Mouse (Mus musculus) thymus, postnatal 25 days (tissue): ENCODE results near the gene B3galt6.

ENCODE experiments used
- DNase-seq: peaks from one replicate; pipeline ENCODE4 v3.0.0; 2022

The B3galt6 gene

DNA sequence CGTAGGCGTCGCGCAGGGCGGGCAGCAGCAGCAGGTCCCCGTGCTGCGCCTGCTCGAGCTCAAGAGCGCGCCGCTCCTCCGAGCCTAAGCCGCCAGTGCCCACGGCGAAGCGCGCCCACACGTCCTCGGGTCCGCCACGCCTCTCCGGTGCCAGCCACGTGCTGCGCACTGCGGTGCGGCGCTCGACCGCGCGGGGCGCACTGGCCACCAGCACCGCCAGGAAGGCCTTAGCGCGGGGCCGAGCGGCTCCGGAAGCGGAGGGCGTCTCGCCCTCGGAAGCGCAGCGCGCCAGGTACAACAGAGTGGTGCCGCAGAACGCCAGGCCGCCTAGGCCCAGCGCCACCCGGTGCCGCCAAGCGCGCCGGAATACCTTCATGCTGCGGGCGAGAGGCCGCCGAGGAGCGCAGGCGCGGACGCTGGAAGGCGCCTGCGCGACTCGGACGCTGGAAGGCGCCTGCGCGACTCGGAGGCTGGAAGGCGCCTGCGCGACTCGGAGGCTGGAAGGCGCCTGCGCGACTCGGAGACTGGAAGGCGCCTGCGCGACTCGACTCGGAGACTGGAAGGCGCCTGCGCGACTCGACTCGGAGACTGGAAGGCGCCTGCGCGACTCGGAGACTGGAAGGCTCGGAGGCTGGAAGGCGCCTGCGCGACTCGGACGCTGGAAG lies at the start of gene B3galt6, which contains the start of gene Sdf4:
Gene B3galt6, minus strand, starts transcription at position 409 of the 665 bp plus-strand sequence.
Gene Sdf4, plus strand, starts transcription at position 632 of the 665 bp plus-strand sequence.
- DNase-seq: peak; percentile 88

DNA sequence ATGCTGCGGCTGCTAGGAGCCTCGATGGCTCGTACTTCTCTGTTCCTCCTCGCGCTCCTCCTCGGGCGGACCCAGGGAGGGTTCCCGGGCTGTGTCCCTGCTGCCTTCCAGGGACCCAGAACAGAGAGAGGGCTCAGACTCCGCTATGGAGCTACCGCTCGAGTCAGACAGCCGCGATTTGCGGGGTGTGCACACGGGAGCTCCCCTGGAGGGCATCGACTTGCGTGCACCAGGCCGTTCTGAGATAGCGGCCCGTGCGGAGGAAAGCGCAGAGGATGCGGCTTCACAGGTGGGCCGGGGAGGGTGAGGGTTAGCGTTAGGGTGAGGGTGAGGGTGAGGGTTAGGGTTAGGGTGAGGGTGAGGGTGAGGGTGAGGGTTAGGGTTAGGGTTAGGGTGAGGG lies 42.5 kb upstream of the B3galt6 start:
- no peak for DNase-seq

DNA sequence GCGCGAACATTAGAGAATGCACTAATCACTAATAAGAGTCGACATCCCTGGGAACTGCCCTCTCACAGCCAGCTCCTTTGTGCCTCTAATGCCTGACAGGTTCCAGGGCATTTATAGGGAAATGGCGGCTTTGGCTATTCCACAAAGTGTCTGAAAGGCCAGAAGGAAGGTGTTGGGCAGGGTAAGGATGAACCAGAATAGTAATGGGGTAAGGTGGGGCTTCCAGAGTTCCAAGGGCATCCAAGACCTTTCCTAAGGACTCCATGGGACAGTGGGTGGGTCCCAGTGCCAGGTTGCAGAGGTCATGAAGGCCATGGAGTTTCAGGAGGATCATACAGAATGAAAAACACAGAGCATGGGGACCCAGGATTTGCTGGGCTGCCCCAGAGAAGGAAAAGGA lies 41.9 kb upstream of the B3galt6 start:
- DNase-seq: no peak

GRCm38 (mm10) chr4:156033476-156034119 lies 41.1 kb upstream of the B3galt6 start:
- DNase-seq: peak; percentile 75

DNA sequence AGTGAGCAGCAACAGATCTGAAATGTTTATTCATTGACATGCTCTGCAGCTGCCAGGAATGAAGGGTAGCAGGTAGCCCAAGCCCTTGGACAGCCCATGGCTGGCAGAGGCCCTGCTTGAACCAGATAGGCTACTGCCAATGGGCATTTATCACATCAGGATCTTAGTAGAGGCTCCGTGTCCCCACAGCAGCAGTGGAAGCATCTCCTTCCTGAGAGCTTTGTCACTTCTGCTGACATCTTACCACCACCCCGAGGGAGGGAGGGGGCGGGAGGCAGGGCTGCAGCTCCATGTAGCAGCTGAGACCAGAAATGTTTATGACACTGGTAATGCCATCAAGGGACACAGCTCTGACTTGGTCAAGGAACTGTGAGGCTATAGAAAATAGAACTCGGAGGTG lies 40.4 kb upstream of the B3galt6 start:
- DNase-seq: peak; percentile 54

- DNase-seq: peak; percentile 66
Measured at GRCm38 (mm10) chr4:156031593-156032391, 39.3 kb upstream of the B3galt6 start.

- DNase-seq: no peak
Measured at GRCm38 (mm10) chr4:156031255-156031592, 38.8 kb upstream of the B3galt6 start.

GRCm38 (mm10) chr4:156030651-156031118 lies 38.2 kb upstream of the B3galt6 start:
- no peak for DNase-seq

DNA sequence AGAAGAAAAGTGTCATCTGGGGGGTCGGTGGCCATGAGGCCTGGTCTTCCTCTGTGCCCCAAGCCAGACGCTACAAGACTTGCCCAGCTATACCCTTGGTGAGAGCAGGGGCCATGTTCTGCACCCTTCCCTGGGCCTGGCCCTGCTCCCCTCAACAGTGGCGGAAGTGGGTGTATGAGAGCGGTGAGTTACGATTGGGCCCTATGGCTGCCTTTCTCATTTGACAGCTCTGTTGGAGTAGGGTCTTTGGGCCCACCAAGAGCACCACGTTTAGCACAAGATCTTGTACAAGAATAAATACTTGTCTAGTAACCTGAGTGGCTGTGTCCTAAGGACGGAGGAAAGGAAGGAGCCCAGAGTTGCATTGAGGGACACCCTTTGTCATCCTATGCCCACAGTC lies 36.1 kb upstream of the B3galt6 start:
- DNase-seq: no peak

- DNase-seq: peak; percentile 81
Measured at GRCm38 (mm10) chr4:156026013-156026412, 33.6 kb upstream of the B3galt6 start, which contains the start of gene Tnfrsf18. Tnfrsf18 (plus strand) TSS chr4:156026164.

DNA sequence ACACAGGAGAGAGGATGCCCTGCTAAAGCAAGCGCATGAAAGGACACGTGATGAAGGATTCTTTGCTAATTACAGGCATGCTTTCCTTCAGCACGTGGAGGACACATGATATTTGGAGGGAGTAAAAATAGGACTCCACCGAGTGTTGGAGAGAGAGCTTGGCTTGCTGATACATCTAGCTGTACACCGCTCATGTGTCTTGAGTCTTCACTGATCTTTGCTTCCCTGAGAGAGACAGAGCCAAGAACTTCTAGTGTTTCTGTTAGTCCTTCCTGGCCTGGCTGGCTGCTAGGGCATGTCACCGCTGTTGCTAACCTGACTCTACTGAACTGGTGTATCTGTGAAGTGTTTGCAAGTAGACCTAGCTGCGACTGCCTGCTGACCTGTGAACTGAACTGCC lies 31.7 kb upstream of the B3galt6 start:
- DNase-seq: no peak

- peak; percentile 54 for DNase-seq
Measured at GRCm38 (mm10) chr4:156023520-156023919, 31.1 kb upstream of the B3galt6 start.

GRCm38 (mm10) chr4:156021942-156022419 lies 29.5 kb upstream of the B3galt6 start:
- peak; percentile 46 for DNase-seq

DNA sequence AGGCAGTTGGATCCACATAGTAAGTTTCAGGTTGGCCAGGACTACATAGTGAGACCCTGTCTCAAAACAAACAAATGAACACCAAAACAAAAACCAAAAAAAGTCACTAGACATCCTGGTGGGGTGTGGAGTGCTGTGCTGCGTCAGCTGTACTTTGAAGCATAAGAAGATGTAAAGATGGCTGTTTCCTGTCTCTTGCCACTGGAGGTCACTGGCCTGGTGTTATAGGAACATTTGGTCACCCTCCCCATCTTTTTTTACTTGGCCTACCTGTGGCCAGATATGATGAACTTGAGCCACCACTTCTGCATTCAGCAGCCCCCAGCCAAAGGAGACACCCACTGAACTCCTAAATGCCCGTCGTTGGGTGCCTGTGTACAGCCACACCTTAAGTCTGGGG lies 28.9 kb upstream of the B3galt6 start:
- no peak for DNase-seq

GRCm38 (mm10) chr4:156019771-156020170 lies 27.3 kb upstream of the B3galt6 start:
- no peak for DNase-seq

GRCm38 (mm10) chr4:156014436-156014835 lies 22.0 kb upstream of the B3galt6 start:
- no peak for DNase-seq

DNA sequence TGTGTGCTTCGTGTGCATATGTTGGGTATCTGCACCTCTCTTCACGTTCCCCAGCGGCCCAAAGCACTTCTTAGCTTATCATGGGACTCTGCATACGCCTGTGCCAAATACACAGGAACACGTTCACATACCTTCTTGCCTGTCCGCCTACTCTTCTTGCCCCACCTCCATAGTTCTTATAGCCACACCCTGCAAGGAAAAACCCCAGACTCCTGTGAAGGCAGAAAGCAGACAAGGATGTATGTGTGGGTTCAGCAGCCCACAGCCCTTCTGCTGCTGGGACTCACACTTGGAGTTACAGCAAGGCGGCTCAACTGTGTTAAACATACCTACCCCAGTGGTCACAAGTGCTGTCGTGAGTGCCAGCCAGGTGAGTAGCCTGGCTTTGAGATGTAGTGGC lies 21.2 kb upstream of the B3galt6 start, which contains the start of gene Tnfrsf4:
Gene Tnfrsf4, plus strand, starts transcription at position 207 of the 400 bp plus-strand sequence.
- no peak for DNase-seq

GRCm38 (mm10) chr4:156008369-156008768 lies 15.9 kb upstream of the B3galt6 start:
- no peak for DNase-seq

DNA sequence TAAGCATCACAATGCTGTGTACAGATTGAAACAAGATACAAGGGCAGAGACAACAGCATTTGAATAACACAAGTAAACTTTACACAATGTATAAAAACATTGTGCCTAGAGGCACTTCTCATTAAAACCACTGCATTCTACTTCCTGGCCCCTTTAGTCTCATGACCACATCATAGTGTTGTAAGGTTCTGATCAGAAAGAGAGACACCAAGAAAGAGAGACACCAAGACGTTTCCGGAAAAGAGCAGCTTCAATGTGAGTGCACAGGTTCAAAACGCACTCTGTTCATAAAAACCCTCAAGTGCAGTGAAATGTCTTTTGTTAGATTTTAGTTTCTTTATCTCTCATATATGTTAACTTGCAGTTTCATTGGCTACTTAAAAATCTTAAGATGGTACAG lies 11.7 kb upstream of the B3galt6 start:
- DNase-seq: no peak

GRCm38 (mm10) chr4:155993606-155994005 lies 1.2 kb upstream of the B3galt6 start:
- no peak for DNase-seq

DNA sequence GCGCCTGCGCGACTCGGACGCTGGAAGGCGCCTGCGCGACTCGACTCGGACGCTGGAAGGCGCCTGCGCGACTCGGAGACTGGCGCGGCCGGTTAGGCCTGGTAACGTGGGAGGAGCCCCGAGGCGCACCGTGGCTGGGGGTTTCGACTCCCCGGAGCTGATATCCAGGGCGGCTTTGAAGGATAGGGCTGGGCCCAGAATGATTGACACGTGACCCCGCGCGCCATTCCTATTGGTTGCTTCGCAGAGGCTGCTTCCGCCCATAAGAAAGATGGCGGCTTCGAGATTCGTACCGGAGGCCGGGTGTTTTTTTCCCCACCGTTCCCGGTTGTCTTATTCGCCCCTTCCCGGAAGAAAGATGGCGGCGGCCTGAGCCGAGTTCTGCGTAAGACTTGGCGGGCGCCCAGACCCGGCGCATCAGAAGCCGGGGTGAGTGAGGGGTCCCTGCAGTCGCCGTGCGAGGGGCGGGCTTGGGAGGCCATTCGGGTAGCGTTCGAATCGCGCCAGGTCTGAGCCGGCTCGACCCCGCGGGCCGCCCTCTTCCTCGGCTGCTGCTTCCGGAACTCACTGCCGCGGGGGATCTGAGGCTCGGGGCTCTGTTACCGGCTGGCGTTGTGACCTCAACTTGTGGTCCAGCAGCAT lies 578 bp upstream of the B3galt6 start:
- DNase-seq: peak; percentile 98

DNA sequence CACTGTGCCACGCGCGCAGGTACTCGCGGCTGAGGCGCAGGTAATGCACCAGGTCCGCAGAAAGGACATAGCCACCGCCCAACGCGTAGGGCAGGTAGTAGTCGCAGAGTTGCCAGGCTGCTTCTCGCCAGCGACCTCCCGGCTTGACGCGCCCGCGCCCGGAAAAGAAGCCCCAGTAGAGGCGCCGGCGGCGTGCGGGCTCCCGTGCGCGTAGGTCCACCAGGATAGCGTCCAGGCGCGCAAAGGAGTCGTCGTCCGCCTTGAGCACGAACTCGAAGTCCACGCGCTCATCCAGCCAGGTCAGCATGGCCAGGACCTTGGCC lies 580 bp downstream of the B3galt6 start:
- DNase-seq: no peak
